Mouse (Mus musculus): Measurements from ENCODE around the gene Cd163. TPM values are rescaled to one million over a fixed set of nuclear protein-coding genes. Genes with fewer than 3 reads are reported as not detected.

The Cd163 gene
- polyA plus RNA-seq, 1 experiment from 2014 or later = not detected

DNA sequence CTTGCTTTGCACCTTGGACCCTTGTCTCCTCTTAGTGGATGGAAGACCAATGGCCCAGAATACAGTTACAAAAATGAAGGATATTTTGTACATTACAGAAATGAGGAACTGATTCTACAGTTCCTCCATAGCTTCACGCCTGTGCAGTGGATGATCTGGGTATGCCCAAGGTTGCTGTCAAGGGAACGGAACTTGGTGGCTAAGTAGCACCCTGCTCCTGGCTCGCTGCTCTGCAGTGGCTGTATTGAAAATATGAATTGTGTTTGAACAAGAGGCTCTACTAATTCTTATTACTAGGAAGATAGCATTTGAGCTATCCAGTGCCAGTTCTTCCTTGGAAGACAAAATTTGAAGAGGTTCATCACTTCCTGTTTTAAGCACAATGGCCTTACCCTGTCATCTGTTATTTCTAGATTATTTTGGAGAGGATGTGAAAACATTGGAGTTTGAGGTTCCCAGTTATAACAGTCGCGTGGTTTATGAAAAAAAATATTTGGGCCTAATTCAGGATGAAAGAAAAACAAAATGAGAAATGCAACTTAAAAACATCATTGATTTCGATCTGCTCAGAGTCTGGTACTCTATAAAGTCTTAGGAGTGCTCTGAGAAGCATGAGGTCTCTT, 69.2 kb downstream of the Cd163 start:
- ATAC-seq (replicated peaks; ENCODE audit: insufficient number of reproducible peaks, low FRiP score, low TSS enrichment, low read depth) = no peak
- Histone ChIP-seq H3K4me2 (ENCODE audit: low read depth, low read length) (no peak overlapping the region), H3K27ac (replicated peaks; ENCODE audit: low read depth, low read length) (no peak overlapping the region), H3K27me3 (ENCODE audit: control insufficient read depth, insufficient read depth, low read length) (no peaks in the 10 kb centered on the region), H3K4me3 (ENCODE audit: low read depth, low read length) (no peak overlapping the region), H3K36me3 (replicated peaks; ENCODE audit: control insufficient read depth, insufficient read depth, low read depth, low read length) (no peaks in the 10 kb centered on the region), H3K9me3 (replicated peaks; ENCODE audit: control insufficient read depth, low read length) (no peaks in the 10 kb centered on the region), H3K4me1 (ENCODE audit: control insufficient read depth, insufficient read depth, low read length) (no peaks in the 10 kb centered on the region), H3K9ac (replicated peaks; ENCODE audit: low read length) (no peak overlapping the region)
- DNase-seq (ENCODE audit: low spot score) = no peak
- WGBS = 87% methylated on average over 6 of the region's 6 CpGs

DNA sequence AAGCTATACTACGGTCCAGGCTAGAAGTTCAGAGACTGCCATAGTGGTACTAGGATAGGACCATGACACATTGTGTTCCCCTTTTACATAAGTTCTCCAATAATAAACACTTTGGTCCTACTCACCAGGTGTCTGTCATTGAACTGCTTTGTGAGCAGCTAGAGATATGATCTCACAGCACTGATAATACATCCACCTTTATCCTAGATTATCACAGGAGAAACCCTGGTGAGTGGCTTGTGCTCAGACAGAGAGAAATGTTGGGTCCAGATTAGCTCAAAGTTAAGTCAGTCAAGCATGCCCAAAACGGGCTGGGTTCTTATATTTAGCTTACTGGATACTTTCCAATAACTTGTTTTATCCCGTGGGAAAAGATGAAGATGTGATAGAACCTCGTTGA, 70.2 kb downstream of the Cd163 start:
- no peak for DNase-seq (ENCODE audit: low spot score)
- no peak for ATAC-seq (replicated peaks; ENCODE audit: insufficient number of reproducible peaks, low FRiP score, low TSS enrichment, low read depth)
- WGBS = 81% methylated on average over 4 of the region's 4 CpGs

DNA sequence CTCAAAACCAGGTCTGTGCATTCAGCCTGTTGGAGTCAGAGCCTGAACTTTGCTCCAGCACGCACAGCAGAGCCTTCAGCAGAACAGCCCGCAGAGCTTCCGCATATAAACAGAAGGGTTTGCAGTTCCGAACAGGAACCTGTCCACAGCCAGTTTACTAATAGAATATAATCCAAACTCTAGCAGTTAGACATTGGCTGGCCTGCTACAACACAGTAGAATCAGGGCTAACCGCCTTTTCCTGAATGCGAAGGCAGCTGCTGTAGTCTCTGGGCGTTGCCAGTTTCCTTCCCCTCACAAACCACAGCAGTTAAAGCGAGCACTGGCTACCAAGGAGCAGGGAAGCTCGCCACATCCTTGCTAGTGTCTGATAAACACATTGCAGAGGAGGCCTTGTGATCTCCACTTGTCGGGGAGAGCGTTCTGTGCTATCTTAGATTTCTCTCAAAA, 71.0 kb downstream of the Cd163 start:
- ATAC-seq (replicated peaks; ENCODE audit: insufficient number of reproducible peaks, low FRiP score, low TSS enrichment, low read depth) (no peak), DNase-seq (ENCODE audit: low spot score) (no peak)
- H3K4me1 ChIP-seq (ENCODE audit: control insufficient read depth, insufficient read depth, low read length) = no peaks in the 10 kb centered on the region
- H3K36me3 ChIP-seq (replicated peaks; ENCODE audit: control insufficient read depth, insufficient read depth, low read depth, low read length) = no peaks in the 10 kb centered on the region
- no peaks in the 10 kb centered on the region for H3K9me3 ChIP-seq (replicated peaks; ENCODE audit: control insufficient read depth, low read length)
- H3K4me3 ChIP-seq (ENCODE audit: low read depth, low read length) = no peak overlapping the region
- no peak overlapping the region for H3K4me2 ChIP-seq (ENCODE audit: low read depth, low read length)
- no peaks in the 10 kb centered on the region for H3K27me3 ChIP-seq (ENCODE audit: control insufficient read depth, insufficient read depth, low read length)
- H3K27ac ChIP-seq (replicated peaks; ENCODE audit: low read depth, low read length) = no peak overlapping the region
- WGBS = 86% methylated on average over 11 of the region's 11 CpGs
- H3K9ac ChIP-seq (replicated peaks; ENCODE audit: low read length) = no peak overlapping the region

More for the DNA sequence above, 70.2 kb downstream of the Cd163 start:
- Histone ChIP-seq H3K4me2 (ENCODE audit: low read depth, low read length) (no peak overlapping the region), H3K27ac (replicated peaks; ENCODE audit: low read depth, low read length) (no peak overlapping the region), H3K27me3 (ENCODE audit: control insufficient read depth, insufficient read depth, low read length) (no peaks in the 10 kb centered on the region), H3K4me1 (ENCODE audit: control insufficient read depth, insufficient read depth, low read length) (no peaks in the 10 kb centered on the region), H3K36me3 (replicated peaks; ENCODE audit: control insufficient read depth, insufficient read depth, low read depth, low read length) (no peaks in the 10 kb centered on the region), H3K9ac (replicated peaks; ENCODE audit: low read length) (no peak overlapping the region), H3K9me3 (replicated peaks; ENCODE audit: control insufficient read depth, low read length) (no peaks in the 10 kb centered on the region), H3K4me3 (ENCODE audit: low read depth, low read length) (no peak overlapping the region)

DNA sequence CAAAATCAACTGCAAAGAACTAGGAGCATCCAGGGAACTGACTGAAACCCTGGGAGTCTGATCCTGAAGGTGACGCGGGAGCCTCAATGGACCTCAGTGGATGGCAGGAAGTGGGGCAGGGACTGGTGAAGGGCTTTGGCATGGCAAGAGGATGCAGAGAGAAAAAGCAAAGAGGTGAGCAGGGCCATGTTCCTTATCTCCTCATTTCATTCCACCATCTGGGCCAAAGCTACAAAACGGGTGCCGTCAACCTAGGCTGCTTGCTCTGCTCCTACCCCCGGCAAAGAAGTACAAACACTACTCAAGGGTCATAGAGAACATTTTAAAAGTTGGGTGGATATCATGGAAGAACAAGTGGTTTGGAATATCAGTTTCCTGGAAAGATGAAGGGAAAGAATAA, 71.9 kb downstream of the Cd163 start:
- H3K4me3 ChIP-seq (ENCODE audit: low read depth, low read length) = no peak overlapping the region
- no peaks in the 10 kb centered on the region for H3K4me1 ChIP-seq (ENCODE audit: control insufficient read depth, insufficient read depth, low read length)
- no peak overlapping the region for H3K9ac ChIP-seq (replicated peaks; ENCODE audit: low read length)
- no peak overlapping the region for H3K4me2 ChIP-seq (ENCODE audit: low read depth, low read length)
- H3K27ac ChIP-seq (replicated peaks; ENCODE audit: low read depth, low read length) = no peak overlapping the region
- ATAC-seq (replicated peaks; ENCODE audit: insufficient number of reproducible peaks, low FRiP score, low TSS enrichment, low read depth) (no peak), DNase-seq (ENCODE audit: low spot score) (no peak)
- no peaks in the 10 kb centered on the region for H3K36me3 ChIP-seq (replicated peaks; ENCODE audit: control insufficient read depth, insufficient read depth, low read depth, low read length)
- H3K9me3 ChIP-seq (replicated peaks; ENCODE audit: control insufficient read depth, low read length) = no peaks in the 10 kb centered on the region
- no peaks in the 10 kb centered on the region for H3K27me3 ChIP-seq (ENCODE audit: control insufficient read depth, insufficient read depth, low read length)
- 88% methylated on average over 5 of the region's 5 CpGs for WGBS

DNA sequence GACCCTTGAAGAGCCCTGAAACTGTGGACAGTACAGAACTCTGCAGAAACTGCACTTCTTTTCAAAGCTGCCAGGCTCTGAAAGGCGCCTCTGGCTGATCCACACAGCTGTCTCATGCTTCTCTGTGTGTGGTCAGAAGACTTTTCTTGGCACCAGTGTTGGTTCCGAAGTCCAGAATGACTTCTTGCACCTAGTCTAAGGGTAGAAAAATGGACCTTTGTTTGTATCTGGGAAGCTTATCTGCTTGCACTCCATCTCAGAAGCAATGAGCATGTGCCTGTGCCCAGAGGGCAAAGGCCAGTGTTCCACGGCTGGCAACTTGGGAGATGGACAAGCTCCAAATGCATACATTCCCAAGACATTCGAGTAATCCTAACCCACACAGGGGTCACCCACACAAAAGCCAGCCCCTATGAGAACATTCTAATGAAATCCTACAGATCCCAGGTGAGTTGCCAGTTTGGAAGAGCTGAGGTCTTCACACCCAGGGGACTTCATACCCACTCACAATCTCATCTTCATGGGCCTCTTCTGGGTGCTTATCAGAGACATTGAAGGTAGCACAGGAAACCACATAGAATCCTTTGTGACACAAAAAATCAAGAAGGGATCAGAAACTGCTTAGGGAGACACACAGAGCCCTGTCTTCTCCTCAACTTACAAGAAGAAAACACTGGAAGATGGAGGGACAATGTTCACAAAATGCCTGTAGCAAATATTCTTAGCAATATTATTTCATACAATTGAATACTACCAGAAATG, 73.2 kb downstream of the Cd163 start:
- no peak overlapping the region for H3K4me2 ChIP-seq (ENCODE audit: low read depth, low read length)
- 54% methylated on average over 4 of the region's 4 CpGs for WGBS
- no peaks in the 10 kb centered on the region for H3K9me3 ChIP-seq (replicated peaks; ENCODE audit: control insufficient read depth, low read length)
- no peaks in the 10 kb centered on the region for H3K4me1 ChIP-seq (ENCODE audit: control insufficient read depth, insufficient read depth, low read length)
- no peaks in the 10 kb centered on the region for H3K36me3 ChIP-seq (replicated peaks; ENCODE audit: control insufficient read depth, insufficient read depth, low read depth, low read length)
- H3K9ac ChIP-seq (replicated peaks; ENCODE audit: low read length) = no peak overlapping the region
- DNase-seq (ENCODE audit: low spot score) (no peak), ATAC-seq (replicated peaks; ENCODE audit: insufficient number of reproducible peaks, low FRiP score, low TSS enrichment, low read depth) (no peak)
- no peaks in the 10 kb centered on the region for H3K27me3 ChIP-seq (ENCODE audit: control insufficient read depth, insufficient read depth, low read length)
- no peak overlapping the region for H3K4me3 ChIP-seq (ENCODE audit: low read depth, low read length)
- H3K27ac ChIP-seq (replicated peaks; ENCODE audit: low read depth, low read length) = no peak overlapping the region

DNA sequence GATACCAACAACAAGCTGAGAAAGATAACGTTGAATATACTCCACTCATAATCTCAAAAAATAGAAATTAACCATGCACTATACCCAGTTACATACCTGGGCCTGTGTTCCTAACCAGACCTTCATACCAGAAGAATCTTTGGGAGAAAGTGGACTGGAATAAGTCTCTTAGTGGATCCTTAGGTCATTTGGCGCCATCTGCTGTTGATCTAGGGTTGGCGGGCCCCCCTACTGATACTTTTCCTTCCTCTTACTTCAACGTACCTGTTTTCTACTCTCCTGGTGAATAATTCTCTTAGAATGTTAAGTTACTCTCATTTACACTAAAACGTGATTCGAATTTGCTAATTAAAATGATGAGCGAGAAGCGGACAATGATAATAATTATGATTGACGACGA, 74.9 kb downstream of the Cd163 start:
- H3K27me3 ChIP-seq (ENCODE audit: control insufficient read depth, insufficient read depth, low read length) = no peaks in the 10 kb centered on the region
- H3K4me2 ChIP-seq (ENCODE audit: low read depth, low read length) = no peak overlapping the region
- DNase-seq (ENCODE audit: low spot score) (peak; percentile 76), ATAC-seq (replicated peaks; ENCODE audit: insufficient number of reproducible peaks, low FRiP score, low TSS enrichment, low read depth) (no peak)
- H3K27ac ChIP-seq (replicated peaks; ENCODE audit: low read depth, low read length) = no peak overlapping the region
- H3K9me3 ChIP-seq (replicated peaks; ENCODE audit: control insufficient read depth, low read length) = no peaks in the 10 kb centered on the region
- no peak overlapping the region for H3K4me3 ChIP-seq (ENCODE audit: low read depth, low read length)
- WGBS = 31% methylated on average over 10 of the region's 10 CpGs
- H3K36me3 ChIP-seq (replicated peaks; ENCODE audit: control insufficient read depth, insufficient read depth, low read depth, low read length) = no peaks in the 10 kb centered on the region
- no peak overlapping the region for H3K9ac ChIP-seq (replicated peaks; ENCODE audit: low read length)
- no peaks in the 10 kb centered on the region for H3K4me1 ChIP-seq (ENCODE audit: control insufficient read depth, insufficient read depth, low read length)

Other genes starting within 250 kb of the Cd163 start
- not detected in 2 replicates for gene Vmn2r27, start 72.8 kb upstream of the Cd163 start, polyA plus RNA-seq (2014; fragmentation: Nextera tagmentation; extraction: Ambion mirVana)
- gene Pex5, start 110.4 kb downstream of the Cd163 start, polyA plus RNA-seq (2014; fragmentation: Nextera tagmentation; extraction: Ambion mirVana) = 37.6 and 38.5 TPM in 2 replicates
- gene Clstn3, start 160.1 kb downstream of the Cd163 start, polyA plus RNA-seq (2014; fragmentation: Nextera tagmentation; extraction: Ambion mirVana) = 6.3 and 6.4 TPM in 2 replicates
- 0.29 and 0.38 TPM in 2 replicates for gene C1rl, start 188.5 kb downstream of the Cd163 start, polyA plus RNA-seq (2014; fragmentation: Nextera tagmentation; extraction: Ambion mirVana)
- gene C1ra, start 207.7 kb downstream of the Cd163 start, polyA plus RNA-seq (2014; fragmentation: Nextera tagmentation; extraction: Ambion mirVana) = 0.08 and 0.20 TPM in 2 replicates
- gene C1s1, start 237.7 kb downstream of the Cd163 start, polyA plus RNA-seq (2014; fragmentation: Nextera tagmentation; extraction: Ambion mirVana) = 0.29 and 1.2 TPM in 2 replicates